Mouse (Mus musculus): Measurements from ENCODE around the gene Lonp2. TPM values are rescaled to one million over a fixed set of nuclear protein-coding genes. Genes with fewer than 3 reads are reported as not detected.

Lonp2 gene
- polyA plus RNA-seq, 1 experiment from 2014 or later = 52.0 TPM

GRCm38 (mm10) chr8:86698811-86699421 is 75.1 kb downstream of the Lonp2 start:
- Histone ChIP-seq H3K9me3 (replicated peaks) (no peaks in the 10 kb centered on the region), H3K4me3 (no peak overlapping the region), H3K4me1 (no peaks in the 10 kb centered on the region), H3K27ac (replicated peaks) (no peak overlapping the region), H3K36me3 (peaks cover 3% of the 10 kb centered on the region; the same call in 1 of the 2 replicates), H3K27me3 (ENCODE audit: low read depth, poor library complexity, severe bottlenecking) (no peaks in the 10 kb centered on the region)
- DNase-seq (ENCODE audit: low spot score) = no peak
- WGBS = 73% methylated on average over 1 of the region's 1 CpGs

- 94% methylated on average over 12 of the region's 12 CpGs for WGBS
- DNase-seq (ENCODE audit: low spot score) = no peak
- H3K4me1 ChIP-seq = no peaks in the 10 kb centered on the region
These were observed 75.6 kb downstream of the Lonp2 start for GRCm38 (mm10) chr8:86699471-86699870.

GRCm38 (mm10) chr8:86702453-86702852 is 78.6 kb downstream of the Lonp2 start:
- Histone ChIP-seq H3K4me1 (no peaks in the 10 kb centered on the region), H3K27me3 (ENCODE audit: low read depth, poor library complexity, severe bottlenecking) (no peaks in the 10 kb centered on the region), H3K27ac (replicated peaks) (no peak overlapping the region), H3K4me3 (no peak overlapping the region), H3K9me3 (replicated peaks) (no peaks in the 10 kb centered on the region), H3K36me3 (no peaks in the 10 kb centered on the region; the same call in 1 of the 2 replicates)
- WGBS = 83% methylated on average over 3 of the region's 3 CpGs
- no peak for DNase-seq (ENCODE audit: low spot score)

More at GRCm38 (mm10) chr8:86699471-86699870, 75.6 kb downstream of the Lonp2 start:
- Histone ChIP-seq H3K9me3 (replicated peaks) (no peaks in the 10 kb centered on the region), H3K27me3 (ENCODE audit: low read depth, poor library complexity, severe bottlenecking) (no peaks in the 10 kb centered on the region), H3K4me3 (no peak overlapping the region), H3K27ac (replicated peaks) (no peak overlapping the region), H3K36me3 (peaks cover 3% of the 10 kb centered on the region; the same call in 1 of the 2 replicates)

GRCm38 (mm10) chr8:86705317-86705716 is 81.5 kb downstream of the Lonp2 start:
- WGBS = 84% methylated on average over 3 of the region's 3 CpGs
- Histone ChIP-seq H3K27ac (replicated peaks) (no peak overlapping the region), H3K27me3 (ENCODE audit: low read depth, poor library complexity, severe bottlenecking) (no peaks in the 10 kb centered on the region), H3K9me3 (replicated peaks) (no peaks in the 10 kb centered on the region), H3K4me1 (no peaks in the 10 kb centered on the region), H3K4me3 (no peak overlapping the region), H3K36me3 (peaks cover 12% of the 10 kb centered on the region; the same call in 1 of the 2 replicates)
- DNase-seq (ENCODE audit: low spot score) = no peak

GRCm38 (mm10) chr8:86706756-86707155 is 82.9 kb downstream of the Lonp2 start:
- H3K9me3 ChIP-seq (replicated peaks) = no peaks in the 10 kb centered on the region

GRCm38 (mm10) chr8:86707873-86708272 is 84.0 kb downstream of the Lonp2 start:
- no peaks in the 10 kb centered on the region for H3K9me3 ChIP-seq (replicated peaks)
- no peak for DNase-seq (ENCODE audit: low spot score)
- H3K27me3 ChIP-seq (ENCODE audit: low read depth, poor library complexity, severe bottlenecking) = no peaks in the 10 kb centered on the region
- WGBS = 73% methylated on average over 4 of the region's 4 CpGs
- H3K4me3 ChIP-seq = no peak overlapping the region
- H3K27ac ChIP-seq (replicated peaks) = no peak overlapping the region
- H3K4me1 ChIP-seq = no peaks in the 10 kb centered on the region
- peaks cover 20% of the 10 kb centered on the region for H3K36me3 ChIP-seq

More at GRCm38 (mm10) chr8:86706756-86707155, 82.9 kb downstream of the Lonp2 start:
- no peak overlapping the region for H3K27ac ChIP-seq (replicated peaks)
- no peaks in the 10 kb centered on the region for H3K27me3 ChIP-seq (ENCODE audit: low read depth, poor library complexity, severe bottlenecking)
- peaks cover 20% of the 10 kb centered on the region for H3K36me3 ChIP-seq
- H3K4me1 ChIP-seq = no peaks in the 10 kb centered on the region
- WGBS = 87% methylated on average over 5 of the region's 5 CpGs
- DNase-seq (ENCODE audit: low spot score) = no peak
- H3K4me3 ChIP-seq = no peak overlapping the region

- H3K36me3 ChIP-seq = peaks cover 47% of the 10 kb centered on the region
- peaks cover 17% of the 10 kb centered on the region for H3K4me1 ChIP-seq
- no peak overlapping the region for H3K27ac ChIP-seq (replicated peaks)
- no peaks in the 10 kb centered on the region for H3K9me3 ChIP-seq (replicated peaks)
- H3K27me3 ChIP-seq (ENCODE audit: low read depth, poor library complexity, severe bottlenecking) = no peaks in the 10 kb centered on the region
- 91% methylated on average over 3 of the region's 3 CpGs for WGBS
- no peak for DNase-seq (ENCODE audit: low spot score)
- H3K4me3 ChIP-seq = no peak overlapping the region
These were observed 88.8 kb downstream of the Lonp2 start for GRCm38 (mm10) chr8:86712594-86712993.

GRCm38 (mm10) chr8:86713407-86714188 is 89.8 kb downstream of the Lonp2 start:
- peaks cover 17% of the 10 kb centered on the region for H3K4me1 ChIP-seq
- H3K27ac ChIP-seq (replicated peaks) = peak overlapping the region; percentile 64
- DNase-seq (ENCODE audit: low spot score) = peak; percentile 42
- H3K36me3 ChIP-seq = peaks cover 55% of the 10 kb centered on the region
- H3K27me3 ChIP-seq (ENCODE audit: low read depth, poor library complexity, severe bottlenecking) = no peaks in the 10 kb centered on the region
- H3K4me3 ChIP-seq = no peak overlapping the region
- 74% methylated on average over 14 of the region's 14 CpGs for WGBS
- no peaks in the 10 kb centered on the region for H3K9me3 ChIP-seq (replicated peaks)

- Histone ChIP-seq H3K36me3 (peaks cover 76% of the 10 kb centered on the region), H3K27ac (replicated peaks) (no peak overlapping the region), H3K4me3 (no peak overlapping the region), H3K27me3 (ENCODE audit: low read depth, poor library complexity, severe bottlenecking) (no peaks in the 10 kb centered on the region), H3K9me3 (replicated peaks) (no peaks in the 10 kb centered on the region), H3K4me1 (peaks cover 12% of the 10 kb centered on the region)
- DNase-seq (ENCODE audit: low spot score) = no peak
- WGBS = 92% methylated on average over 2 of the region's 2 CpGs
These were observed 94.6 kb downstream of the Lonp2 start for GRCm38 (mm10) chr8:86718332-86718994.

GRCm38 (mm10) chr8:86719368-86719767 is 95.5 kb downstream of the Lonp2 start:
- Histone ChIP-seq H3K36me3 (peaks cover 81% of the 10 kb centered on the region), H3K4me1 (peaks cover 3% of the 10 kb centered on the region), H3K27ac (replicated peaks) (no peak overlapping the region), H3K9me3 (replicated peaks) (no peaks in the 10 kb centered on the region), H3K4me3 (no peak overlapping the region), H3K27me3 (ENCODE audit: low read depth, poor library complexity, severe bottlenecking) (no peaks in the 10 kb centered on the region)
- WGBS = 95% methylated on average over 1 of the region's 1 CpGs
- DNase-seq (ENCODE audit: low spot score) = no peak

GRCm38 (mm10) chr8:86720756-86721459 is 97.1 kb downstream of the Lonp2 start:
- no peak for DNase-seq (ENCODE audit: low spot score)
- no peak overlapping the region for H3K27ac ChIP-seq (replicated peaks)
- 93% methylated on average over 6 of the region's 6 CpGs for WGBS

GRCm38 (mm10) chr8:86721490-86721889 is 97.6 kb downstream of the Lonp2 start:
- WGBS = 91% methylated on average over 2 of the region's 2 CpGs
- DNase-seq (ENCODE audit: low spot score) = no peak
- no peaks in the 10 kb centered on the region for H3K27me3 ChIP-seq (ENCODE audit: low read depth, poor library complexity, severe bottlenecking)
- no peak overlapping the region for H3K27ac ChIP-seq (replicated peaks)
- no peaks in the 10 kb centered on the region for H3K9me3 ChIP-seq (replicated peaks)
- H3K4me1 ChIP-seq = no peaks in the 10 kb centered on the region
- peaks cover 76% of the 10 kb centered on the region for H3K36me3 ChIP-seq
- H3K4me3 ChIP-seq = no peak overlapping the region

More at GRCm38 (mm10) chr8:86720756-86721459, 97.1 kb downstream of the Lonp2 start:
- no peak overlapping the region for H3K4me3 ChIP-seq
- H3K36me3 ChIP-seq = peaks cover 81% of the 10 kb centered on the region
- no peaks in the 10 kb centered on the region for H3K27me3 ChIP-seq (ENCODE audit: low read depth, poor library complexity, severe bottlenecking)
- H3K4me1 ChIP-seq = no peaks in the 10 kb centered on the region
- no peaks in the 10 kb centered on the region for H3K9me3 ChIP-seq (replicated peaks)

Measured in midbrain, embryonic 10.5 days (tissue).